Mouse (Mus musculus) kidney, embryonic 15.5 days (tissue): ENCODE measurements around the gene Kdr. TPM values are rescaled to one million over a fixed set of nuclear protein-coding genes. Genes with fewer than 3 reads are reported as not detected.

Source experiments
- ATAC-seq: fragments of 200-750 bp; cut with Nextera tagmentation; replicated peaks from 2 replicates; pipeline ENCODE4 v1.8.0; 2017; ENCODE audit warnings: moderate TSS enrichment; ENCODE audit not compliant: low FRiP score
- H3K27ac ChIP-seq: fragments of 300-500 bp; sonication (generic); 2 replicates; pipeline ENCODE4 v1.5.1; 2015; ENCODE audit warnings: mild to moderate bottlenecking, inconsistent platforms
- H3K27me3 ChIP-seq: fragments of 300-500 bp; sonication (generic); 2 replicates; pipeline ENCODE4 v1.6.1; 2015; ENCODE audit warnings: inconsistent platforms
- H3K36me3 ChIP-seq: fragments of 300-500 bp; sonication (generic); 2 replicates; pipeline ENCODE4 v1.6.1; 2015; ENCODE audit warnings: inconsistent platforms
- H3K4me1 ChIP-seq: fragments of 300-500 bp; sonication (generic); 2 replicates; pipeline ENCODE4 v1.6.1; 2015; ENCODE audit warnings: inconsistent platforms
- H3K4me2 ChIP-seq: fragments of 300-500 bp; sonication (generic); 2 replicates; pipeline ENCODE4 v1.6.1; 2015; ENCODE audit warnings: moderate library complexity, mild to moderate bottlenecking, inconsistent platforms
- H3K4me3 ChIP-seq: fragments of 300-500 bp; sonication (generic); replicated peaks from 2 replicates; pipeline ENCODE4 v1.5.1; 2015; ENCODE audit warnings: mild to moderate bottlenecking, inconsistent platforms
- H3K9ac ChIP-seq: fragments of 300-500 bp; sonication (generic); 2 replicates; pipeline ENCODE4 v1.6.1; 2015; ENCODE audit warnings: mild to moderate bottlenecking, inconsistent platforms
- H3K9me3 ChIP-seq: fragments of 300-500 bp; sonication (generic); replicated peaks from 2 replicates; pipeline ENCODE4 v1.6.1; 2016; ENCODE audit warnings: inconsistent platforms
- WGBS: fragments of 180-500 bp; shearing (Covaris S2); methylation state at CpG from one replicate; pipeline ENCODE4 v1.1.7; 2015; ENCODE audit warnings: mixed read lengths; 5-methylcytosine and 5-hydroxymethylcytosine counted together
- polyA plus RNA-seq: library from polyadenylated mRNA; unstranded; fragments of >200 nt; fragmentation: Nextera tagmentation; extraction: Ambion mirVana; gene quantifications from 2 replicates; pipeline ENCODE4 v1.2.1, GENCODE M21; 2015

The Kdr gene
- polyA plus RNA-seq, result 37.8 and 41.7 TPM in 2 replicates

DNA sequence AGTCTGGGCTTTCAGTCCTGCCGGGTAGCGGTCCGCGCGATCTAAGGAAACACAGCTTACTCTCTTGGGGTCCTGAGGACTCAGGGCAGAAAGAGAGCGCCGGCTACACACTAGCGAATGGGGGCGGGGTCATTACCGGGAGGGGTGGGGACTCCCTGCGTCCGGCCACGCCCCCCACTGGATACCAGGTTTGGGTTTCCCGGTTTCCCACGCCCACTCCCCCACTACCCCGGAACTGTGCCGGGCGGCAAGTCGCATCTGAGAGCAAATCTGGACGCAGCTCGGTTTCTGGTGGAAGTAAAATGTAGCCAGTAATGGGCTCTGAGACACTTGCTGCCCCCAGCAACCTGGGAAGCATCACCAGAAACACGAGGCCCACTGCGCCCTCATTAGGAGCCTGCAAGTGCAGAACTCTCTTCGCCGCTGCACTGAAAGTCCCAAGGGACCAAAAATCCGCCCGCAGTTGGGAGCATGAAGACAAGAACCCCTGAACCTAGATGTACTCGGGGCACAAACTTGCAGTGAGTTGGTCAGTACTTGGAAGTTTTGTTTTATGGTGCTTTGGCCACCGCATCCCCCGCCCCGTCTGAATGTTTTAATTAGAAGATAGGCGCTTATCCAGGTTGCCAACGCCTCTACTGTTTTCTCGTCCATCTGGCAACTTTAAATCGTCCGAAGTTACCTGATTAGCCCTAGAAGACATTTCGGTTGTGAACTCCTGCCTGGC, at the start of gene Kdr:
Kdr (minus strand) TSS at position 85 of the 727 bp plus-strand sequence.
- ATAC-seq, result peak; percentile 93
- peak within 1 kb of the TSS; percentile 61 for H3K4me3 ChIP-seq
- no peaks in the 10 kb centered on the region for H3K36me3 ChIP-seq
- peaks cover 20% of the 10 kb centered on the region for H3K4me1 ChIP-seq
- H3K9ac ChIP-seq, result peak within 1 kb of the TSS; percentile 56
- peak within 1 kb of the TSS; percentile 69 for H3K27ac ChIP-seq
- H3K9me3 ChIP-seq, result no peaks in the 10 kb centered on the region; the same call in 1 of the 2 replicates
- whole genome bisulfite sequencing, result under 1% methylated on average over 37 of the region's 37 CpGs
- H3K4me2 ChIP-seq, result peak within 1 kb of the TSS; percentile 97
- peaks cover 64% of the 10 kb centered on the region for H3K27me3 ChIP-seq

DNA sequence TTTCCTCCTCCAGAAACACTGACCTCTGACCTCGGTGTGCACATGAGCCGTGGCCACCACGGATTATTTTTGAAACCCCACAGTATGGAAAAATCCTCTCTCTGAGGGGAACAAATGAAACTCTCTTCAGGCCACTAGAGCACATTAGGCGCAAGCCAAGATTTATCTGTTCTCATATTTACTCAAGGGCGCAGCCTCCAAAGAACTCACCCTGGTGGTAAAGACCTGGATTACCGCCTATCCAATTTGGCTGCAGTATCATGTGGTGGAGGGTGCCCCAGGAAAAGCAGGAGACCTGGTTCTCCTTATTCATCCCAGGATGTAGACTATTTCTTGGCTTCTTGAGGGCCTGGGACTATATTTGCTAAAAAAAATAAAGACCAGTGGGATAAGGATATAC, 48.5 kb upstream of the Kdr start:
- no peaks in the 10 kb centered on the region for H3K36me3 ChIP-seq
- ATAC-seq, result 0 out of 2 replicates have a peak, but pooled peaks have one; percentile 56
- 44% methylated on average over 6 of the region's 6 CpGs for WGBS

DNA sequence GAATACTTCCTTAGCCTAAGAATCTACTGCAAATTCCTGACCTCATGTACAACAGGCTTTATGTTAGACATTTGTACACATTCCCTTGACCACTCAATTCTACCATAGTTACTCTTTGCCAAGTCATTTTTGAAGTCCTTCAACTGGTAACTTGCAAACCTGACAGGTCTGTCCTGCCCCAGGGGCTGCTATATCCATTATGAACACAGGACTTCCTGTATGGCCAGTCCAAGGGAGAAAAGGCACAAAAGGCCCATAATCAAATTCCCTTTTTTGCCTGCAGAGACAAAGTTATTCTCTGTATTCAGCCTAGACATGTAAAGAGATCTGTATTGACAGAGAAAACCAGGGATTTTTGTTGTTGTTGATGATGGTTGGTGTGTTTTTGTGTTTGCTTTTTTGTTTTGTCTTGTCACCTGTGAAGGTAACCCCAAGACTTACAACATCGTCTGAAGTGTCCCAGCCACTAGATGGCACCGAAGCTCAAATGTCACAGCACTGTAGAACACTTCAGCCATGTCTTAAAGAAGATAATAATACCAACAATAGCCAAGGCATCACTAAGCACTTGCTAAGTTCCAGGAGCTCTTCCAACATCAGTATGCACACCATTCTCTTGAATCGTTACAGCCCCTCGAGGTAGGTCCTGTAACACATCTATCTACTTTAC, 47.9 kb upstream of the Kdr start:
- no peak for ATAC-seq
- no peak overlapping the region for H3K4me2 ChIP-seq
- H3K9me3 ChIP-seq, result no peaks in the 10 kb centered on the region
- no peak overlapping the region for H3K27ac ChIP-seq
- no peaks in the 10 kb centered on the region for H3K27me3 ChIP-seq
- no peak overlapping the region for H3K9ac ChIP-seq
- H3K36me3 ChIP-seq, result no peaks in the 10 kb centered on the region
- H3K4me3 ChIP-seq, result no peak overlapping the region
- whole genome bisulfite sequencing, result 54% methylated on average over 4 of the region's 4 CpGs
- peaks cover 9% of the 10 kb centered on the region for H3K4me1 ChIP-seq

More for the DNA sequence above, 48.5 kb upstream of the Kdr start:
- H3K4me2 ChIP-seq, result no peak overlapping the region
- H3K4me1 ChIP-seq, result peaks cover 9% of the 10 kb centered on the region
- no peak overlapping the region for H3K27ac ChIP-seq
- no peak overlapping the region for H3K4me3 ChIP-seq
- no peak overlapping the region for H3K9ac ChIP-seq
- H3K9me3 ChIP-seq, result no peaks in the 10 kb centered on the region
- no peaks in the 10 kb centered on the region for H3K27me3 ChIP-seq

DNA sequence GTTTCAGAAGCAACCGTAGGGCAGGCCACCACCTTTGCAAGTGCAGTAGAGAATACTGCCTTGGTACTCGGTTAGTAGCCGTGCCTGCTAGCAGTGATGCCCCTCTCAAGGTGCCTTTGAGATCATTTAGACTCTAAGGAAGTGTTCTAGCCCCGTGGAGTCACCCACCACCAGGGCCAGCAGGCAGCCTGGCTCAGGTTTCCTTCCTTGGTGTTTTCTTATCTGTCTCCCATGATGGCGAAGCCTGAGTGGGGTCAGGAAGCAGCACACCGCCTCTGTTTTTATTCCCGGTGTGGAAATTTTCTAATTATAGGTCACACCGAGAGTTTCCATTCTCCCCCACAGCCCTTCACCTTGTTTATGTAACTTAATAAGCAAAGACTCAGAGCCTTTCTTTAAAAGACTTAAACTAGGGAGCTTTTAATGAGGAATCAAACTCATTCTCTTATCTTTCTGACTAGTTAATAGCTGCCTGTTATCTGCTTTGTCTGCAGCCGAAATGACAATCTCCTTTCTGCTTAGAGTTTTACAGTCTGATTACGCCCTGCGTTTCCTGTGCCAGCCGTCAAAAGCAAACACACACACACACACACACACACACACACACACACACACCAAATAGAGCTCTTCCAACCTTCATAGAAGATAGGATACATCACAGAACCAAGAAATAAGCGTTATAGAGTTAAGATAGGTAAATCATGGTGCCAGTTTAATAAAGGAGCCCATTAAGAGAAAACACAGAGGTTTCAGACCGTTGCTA, 44.9 kb upstream of the Kdr start:
- Histone ChIP-seq H3K4me3 (no peak overlapping the region), H3K4me1 (peaks cover 6% of the 10 kb centered on the region), H3K9ac (no peak overlapping the region), H3K27ac (no peak overlapping the region), H3K27me3 (no peaks in the 10 kb centered on the region), H3K4me2 (no peak overlapping the region), H3K36me3 (no peaks in the 10 kb centered on the region), H3K9me3 (no peaks in the 10 kb centered on the region)
- 27% methylated on average over 14 of the region's 14 CpGs for WGBS
- ATAC-seq, result no peak

DNA sequence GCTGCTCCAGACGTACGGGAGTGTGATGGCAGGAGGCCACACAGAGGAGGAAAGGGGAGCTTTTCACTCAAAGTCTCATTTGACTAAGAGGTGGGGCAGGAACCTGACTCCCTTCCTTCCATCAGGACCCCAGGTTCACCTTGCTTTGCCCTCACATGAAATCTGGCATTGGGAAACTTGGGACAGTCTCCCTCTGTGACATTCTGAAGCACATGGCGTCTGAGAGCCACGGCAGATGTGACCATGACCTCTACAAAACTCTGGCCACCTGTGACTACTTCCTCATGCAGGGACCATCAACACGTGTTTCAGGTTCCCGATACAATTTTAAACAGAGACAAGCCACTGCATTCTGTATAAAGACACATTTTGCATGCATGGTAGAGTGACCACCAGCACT, 44.2 kb upstream of the Kdr start:
- H3K4me3 ChIP-seq, result no peak overlapping the region
- H3K4me2 ChIP-seq, result no peak overlapping the region
- peaks cover 6% of the 10 kb centered on the region for H3K4me1 ChIP-seq
- no peaks in the 10 kb centered on the region for H3K36me3 ChIP-seq
- H3K9me3 ChIP-seq, result no peaks in the 10 kb centered on the region
- 72% methylated on average over 6 of the region's 6 CpGs for WGBS
- no peaks in the 10 kb centered on the region for H3K27me3 ChIP-seq
- no peak overlapping the region for H3K27ac ChIP-seq
- H3K9ac ChIP-seq, result no peak overlapping the region
- ATAC-seq, result no peak

DNA sequence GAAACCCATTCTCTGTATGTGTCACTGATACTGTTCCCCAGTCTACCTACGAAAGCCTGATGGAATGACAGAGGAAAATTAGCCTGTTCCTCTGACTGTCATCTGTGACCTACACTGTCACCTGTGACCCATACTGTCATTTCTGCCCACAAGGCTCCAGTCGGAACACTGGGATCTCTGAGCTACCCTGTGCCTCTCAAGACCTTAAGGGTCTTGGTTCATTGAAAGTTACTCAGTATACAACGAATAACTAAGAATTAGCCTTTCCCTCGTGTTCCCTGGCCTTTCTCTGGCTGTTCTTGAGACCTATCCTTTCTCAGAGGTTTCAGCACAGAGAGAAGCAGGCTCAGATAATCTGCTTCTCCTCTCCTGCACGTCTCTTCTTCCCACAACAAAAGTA, 40.1 kb upstream of the Kdr start:
- no peak for ATAC-seq
- 85% methylated on average over 5 of the region's 5 CpGs for WGBS
- no peak overlapping the region for H3K4me2 ChIP-seq
- H3K27ac ChIP-seq, result no peak overlapping the region
- H3K27me3 ChIP-seq, result no peaks in the 10 kb centered on the region
- H3K9me3 ChIP-seq, result no peaks in the 10 kb centered on the region
- peaks cover 6% of the 10 kb centered on the region for H3K4me1 ChIP-seq
- H3K4me3 ChIP-seq, result no peak overlapping the region
- H3K36me3 ChIP-seq, result no peaks in the 10 kb centered on the region
- H3K9ac ChIP-seq, result no peak overlapping the region

DNA sequence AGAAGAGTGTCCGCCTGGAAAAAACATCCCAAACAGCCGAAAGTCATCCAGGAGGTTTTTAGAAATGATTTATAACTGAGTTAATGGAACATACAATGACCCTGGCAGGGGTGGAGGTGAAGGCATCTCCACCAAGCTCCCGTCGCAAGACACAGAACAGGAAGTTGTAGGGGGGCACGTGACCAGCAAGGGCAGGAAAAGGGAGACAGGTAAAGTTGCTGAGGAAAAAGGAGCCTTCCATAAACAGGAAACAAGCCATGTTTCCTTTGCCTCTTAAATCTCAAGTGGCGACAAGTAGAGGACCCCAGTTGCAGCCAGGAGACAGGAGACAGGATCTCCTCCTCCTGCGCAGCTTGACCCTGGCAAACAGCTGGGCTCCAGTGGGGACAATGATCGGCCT, 37.8 kb upstream of the Kdr start:
- H3K9ac ChIP-seq, result no peak overlapping the region
- no peaks in the 10 kb centered on the region for H3K9me3 ChIP-seq
- no peak overlapping the region for H3K4me3 ChIP-seq
- WGBS, result 17% methylated on average over 8 of the region's 8 CpGs
- H3K27me3 ChIP-seq, result no peaks in the 10 kb centered on the region
- H3K27ac ChIP-seq, result 0 out of 2 replicates have a peak overlapping the region, but pooled peaks have one; percentile 28
- ATAC-seq, result 0 out of 2 replicates have a peak, but pooled peaks have one; percentile 25
- no peaks in the 10 kb centered on the region for H3K4me1 ChIP-seq
- no peaks in the 10 kb centered on the region for H3K36me3 ChIP-seq
- H3K4me2 ChIP-seq, result peak overlapping the region; percentile 15; the same call in 1 of the 2 replicates

DNA sequence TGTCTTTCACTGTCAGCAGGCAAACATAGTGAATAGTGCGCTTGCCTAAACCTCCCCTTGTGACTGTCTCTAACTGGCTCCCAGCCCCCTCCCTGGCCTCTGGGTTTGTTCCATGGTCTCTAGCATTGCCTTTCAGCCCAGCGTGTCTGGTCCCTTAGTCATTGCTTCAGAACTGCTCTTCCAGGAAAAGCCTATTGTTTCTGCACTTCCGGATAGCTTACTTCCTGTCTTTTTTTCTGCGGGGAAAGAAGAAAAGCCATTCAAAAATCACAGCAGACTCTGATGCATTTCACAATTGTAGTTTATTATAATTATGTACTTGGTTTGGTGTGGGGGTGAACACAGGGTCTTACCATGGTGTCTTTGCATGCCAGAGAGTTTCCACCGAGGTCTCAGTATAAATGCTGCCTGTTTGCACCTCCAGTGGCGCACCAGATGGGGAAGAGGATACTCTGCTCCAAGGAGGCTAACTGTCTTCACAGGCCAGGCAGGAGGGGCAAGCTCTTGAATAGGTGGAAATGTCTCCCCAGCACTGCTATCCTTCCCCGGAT, 35.7 kb upstream of the Kdr start:
- H3K9ac ChIP-seq, result no peak overlapping the region
- H3K27ac ChIP-seq, result peak overlapping the region; percentile 75
- no peak overlapping the region for H3K4me3 ChIP-seq
- ATAC-seq, result no peak
- no peaks in the 10 kb centered on the region for H3K36me3 ChIP-seq
- WGBS, result 70% methylated on average over 7 of the region's 7 CpGs
- no peaks in the 10 kb centered on the region for H3K4me1 ChIP-seq
- no peaks in the 10 kb centered on the region for H3K27me3 ChIP-seq
- no peak overlapping the region for H3K4me2 ChIP-seq
- no peaks in the 10 kb centered on the region for H3K9me3 ChIP-seq

DNA sequence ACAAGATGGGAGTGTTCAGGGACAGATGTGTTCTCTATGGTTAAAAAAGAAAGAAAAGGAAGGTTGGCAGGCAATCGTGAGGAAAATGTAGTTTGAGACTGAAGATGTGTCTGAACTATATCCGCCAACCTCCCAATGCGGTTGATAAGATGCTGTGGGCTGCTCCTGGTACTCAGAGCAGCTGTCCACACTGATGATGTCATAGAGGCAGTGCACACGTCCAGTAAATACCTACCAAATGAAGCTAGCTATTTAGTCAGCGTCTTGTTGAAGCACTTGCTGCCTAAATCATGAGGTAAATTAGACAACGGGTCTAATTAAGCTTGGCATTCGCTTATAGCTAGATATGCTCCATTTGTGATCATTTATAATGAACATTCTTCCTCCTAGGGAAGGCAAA, 28.1 kb upstream of the Kdr start:
- Histone ChIP-seq H3K9ac (no peak overlapping the region), H3K9me3 (no peaks in the 10 kb centered on the region), H3K36me3 (no peaks in the 10 kb centered on the region), H3K4me2 (no peak overlapping the region), H3K4me1 (no peaks in the 10 kb centered on the region), H3K27me3 (no peaks in the 10 kb centered on the region), H3K27ac (no peak overlapping the region), H3K4me3 (no peak overlapping the region)
- WGBS, result 66% methylated on average over 7 of the region's 7 CpGs
- ATAC-seq, result no peak

DNA sequence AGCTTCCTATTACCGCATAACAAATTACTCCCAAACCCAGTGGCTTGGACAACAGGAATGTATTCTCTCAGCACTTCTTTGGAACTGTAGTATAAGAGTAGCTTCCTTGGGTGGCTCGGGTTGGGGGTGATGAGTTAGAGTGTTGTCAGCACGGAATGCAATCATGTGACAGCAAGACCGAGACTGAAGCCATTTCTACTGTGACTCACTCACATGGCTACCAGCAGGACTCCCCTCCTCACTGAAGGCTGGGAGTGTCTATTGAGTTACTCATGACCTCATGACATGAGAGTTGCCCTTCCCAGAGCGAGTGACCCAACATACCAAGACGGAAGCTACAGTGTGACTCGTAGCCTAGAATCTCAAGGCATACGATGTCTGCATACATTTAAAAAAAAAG, 12.0 kb upstream of the Kdr start:
- WGBS, result 82% methylated on average over 8 of the region's 8 CpGs
- no peaks in the 10 kb centered on the region for H3K36me3 ChIP-seq
- no peak overlapping the region for H3K27ac ChIP-seq
- H3K27me3 ChIP-seq, result no peaks in the 10 kb centered on the region
- no peak overlapping the region for H3K4me3 ChIP-seq
- ATAC-seq, result no peak
- no peak overlapping the region for H3K4me2 ChIP-seq
- no peak overlapping the region for H3K9ac ChIP-seq
- H3K9me3 ChIP-seq, result no peaks in the 10 kb centered on the region
- no peaks in the 10 kb centered on the region for H3K4me1 ChIP-seq

DNA sequence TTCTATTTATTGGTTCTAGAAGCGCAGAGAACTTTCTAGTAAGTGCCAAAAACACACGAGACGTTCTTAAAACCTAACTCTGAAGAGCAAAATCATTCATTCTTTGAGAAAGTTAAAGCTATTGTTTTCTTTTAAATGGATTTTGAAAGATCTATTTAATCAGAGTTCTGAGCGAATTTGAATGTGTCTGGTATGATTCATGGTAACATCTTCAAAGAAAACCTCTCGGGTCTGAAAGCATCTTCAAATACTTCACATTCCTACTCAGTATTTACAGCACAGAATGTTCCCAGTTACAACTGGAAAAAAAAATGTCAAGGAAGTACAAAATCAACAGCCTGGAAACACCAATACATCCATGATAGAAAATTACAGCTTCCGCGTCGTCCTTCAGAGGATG, 9.3 kb upstream of the Kdr start:
- H3K27me3 ChIP-seq, result no peaks in the 10 kb centered on the region
- H3K27ac ChIP-seq, result no peak overlapping the region
- ATAC-seq, result no peak
- H3K9me3 ChIP-seq, result no peaks in the 10 kb centered on the region
- H3K4me2 ChIP-seq, result no peak overlapping the region
- 83% methylated on average over 8 of the region's 8 CpGs for WGBS
- H3K4me1 ChIP-seq, result no peaks in the 10 kb centered on the region
- H3K4me3 ChIP-seq, result no peak overlapping the region
- H3K9ac ChIP-seq, result no peak overlapping the region
- no peaks in the 10 kb centered on the region for H3K36me3 ChIP-seq
